Mouse (Mus musculus) neural tube, embryonic 11.5 days (tissue): ENCODE results near the gene Clic6. TPM values are rescaled to one million over a fixed set of nuclear protein-coding genes. Genes with fewer than 3 reads are reported as not detected.

Source experiments
- ATAC-seq: fragments of 200-750 bp; cut with Nextera tagmentation; 2 replicates; pipeline ENCODE4 v1.8.0; 2017; ENCODE audit warnings: moderate number of reproducible peaks, mild to moderate bottlenecking, moderate TSS enrichment, moderate library complexity; ENCODE audit not compliant: insufficient read depth, low FRiP score, low TSS enrichment
- DNase-seq: peaks from one replicate; pipeline ENCODE4 v3.0.0-alpha.2; 2015; ENCODE audit warnings: low spot score
- H3K27ac ChIP-seq: fragments of 300-500 bp; sonication (generic); 2 replicates; pipeline ENCODE4 v1.5.1; 2014; ENCODE audit warnings: low read depth, mild to moderate bottlenecking, low read length
- H3K27me3 ChIP-seq: fragments of 300-500 bp; sonication (generic); 2 replicates; pipeline ENCODE4 v1.6.1; 2014; ENCODE audit warnings: mild to moderate bottlenecking, low read length, mixed read lengths; ENCODE audit not compliant: control insufficient read depth, insufficient read depth
- H3K36me3 ChIP-seq: fragments of 300-500 bp; sonication (generic); 2 replicates; pipeline ENCODE4 v1.6.1; 2014; ENCODE audit warnings: mild to moderate bottlenecking, low read length, moderate library complexity, mixed read lengths; ENCODE audit not compliant: control insufficient read depth, insufficient read depth
- H3K4me1 ChIP-seq: fragments of 300-500 bp; sonication (generic); 2 replicates; pipeline ENCODE4 v1.6.1; 2014; ENCODE audit warnings: low read length, mixed read lengths; ENCODE audit not compliant: control insufficient read depth, insufficient read depth
- H3K4me2 ChIP-seq: fragments of 300-500 bp; sonication (generic); 2 replicates; pipeline ENCODE4 v1.6.1; 2014; ENCODE audit warnings: low read depth, mild to moderate bottlenecking, moderate library complexity
- H3K4me3 ChIP-seq: fragments of 300-500 bp; sonication (generic); 2 replicates; pipeline ENCODE4 v1.5.1; 2014; ENCODE audit warnings: low read depth, low read length
- H3K9ac ChIP-seq: fragments of 300-500 bp; sonication (generic); 2 replicates; pipeline ENCODE4 v1.6.1; 2014; ENCODE audit warnings: mild to moderate bottlenecking, low read length
- H3K9me3 ChIP-seq: fragments of 300-500 bp; sonication (generic); 2 replicates; pipeline ENCODE4 v1.6.1; 2016; ENCODE audit warnings: low read length; ENCODE audit not compliant: control insufficient read depth
- WGBS: fragments of 180-500 bp; shearing (Covaris S2); extraction: QIAGEN DNeasy Blood & Tissue Kit; methylation state at CpG from one replicate; pipeline ENCODE4 v1.1.7; 2014; 5-methylcytosine and 5-hydroxymethylcytosine counted together
- polyA plus RNA-seq: library from polyadenylated mRNA; unstranded; fragments of >200 nt; fragmentation: Nextera tagmentation; extraction: Ambion mirVana; gene quantifications from 2 replicates; pipeline ENCODE4 v1.2.1, GENCODE M21; 2014

The Clic6 gene
- 0.34 and 0.37 TPM in 2 replicates for polyA plus RNA-seq

- ATAC-seq: no peak
- Histone ChIP-seq H3K27me3 (no peaks in the 10 kb centered on the region), H3K36me3 (no peaks in the 10 kb centered on the region), H3K9me3 (no peaks in the 10 kb centered on the region), H3K4me1 (no peaks in the 10 kb centered on the region), H3K4me3 (no peak within 1 kb of the TSS), H3K4me2 (no peak within 1 kb of the TSS), H3K27ac (no peak within 1 kb of the TSS), H3K9ac (no peak within 1 kb of the TSS)
- 90% methylated on average over 5 of the region's 5 CpGs for WGBS
- DNase-seq: no peak
Observed at GRCm38 (mm10) chr16:92485436-92485835, at the start of gene Clic6. Gene Clic6, plus strand, starts transcription at chr16:92485736.

- no peaks in the 10 kb centered on the region for H3K4me1 ChIP-seq
- no peak overlapping the region for H3K4me3 ChIP-seq
- no peaks in the 10 kb centered on the region for H3K36me3 ChIP-seq
- H3K9me3 ChIP-seq: no peaks in the 10 kb centered on the region
- no peak overlapping the region for H3K9ac ChIP-seq
- no peak overlapping the region for H3K4me2 ChIP-seq
- no peak overlapping the region for H3K27ac ChIP-seq
- DNase-seq (no peak), ATAC-seq (no peak)
- WGBS: 77% methylated on average over 2 of the region's 2 CpGs
- no peaks in the 10 kb centered on the region for H3K27me3 ChIP-seq
Observed at GRCm38 (mm10) chr16:92439775-92440174, 45.8 kb upstream of the Clic6 start.

- WGBS: 79% methylated on average over 8 of the region's 8 CpGs
Observed at GRCm38 (mm10) chr16:92440229-92440628, 45.3 kb upstream of the Clic6 start.

GRCm38 (mm10) chr16:92441203-92441602 is 44.3 kb upstream of the Clic6 start:
- Histone ChIP-seq H3K4me3 (no peak overlapping the region), H3K4me2 (no peak overlapping the region), H3K27me3 (no peaks in the 10 kb centered on the region), H3K36me3 (no peaks in the 10 kb centered on the region), H3K27ac (no peak overlapping the region), H3K9me3 (no peaks in the 10 kb centered on the region), H3K9ac (no peak overlapping the region), H3K4me1 (no peaks in the 10 kb centered on the region)
- DNase-seq: no peak
- WGBS: 75% methylated on average over 3 of the region's 3 CpGs
- no peak for ATAC-seq

More at GRCm38 (mm10) chr16:92440229-92440628, 45.3 kb upstream of the Clic6 start:
- Histone ChIP-seq H3K9me3 (no peaks in the 10 kb centered on the region), H3K27me3 (no peaks in the 10 kb centered on the region), H3K36me3 (no peaks in the 10 kb centered on the region), H3K4me3 (no peak overlapping the region), H3K27ac (no peak overlapping the region), H3K4me1 (no peaks in the 10 kb centered on the region), H3K4me2 (no peak overlapping the region), H3K9ac (no peak overlapping the region)
- no peak for DNase-seq
- ATAC-seq: no peak

GRCm38 (mm10) chr16:92442150-92442549 is 43.4 kb upstream of the Clic6 start:
- no peaks in the 10 kb centered on the region for H3K27me3 ChIP-seq
- ATAC-seq (no peak), DNase-seq (no peak)
- WGBS: 90% methylated on average over 11 of the region's 11 CpGs
- no peaks in the 10 kb centered on the region for H3K4me1 ChIP-seq
- no peak overlapping the region for H3K4me2 ChIP-seq
- H3K36me3 ChIP-seq: no peaks in the 10 kb centered on the region
- no peak overlapping the region for H3K27ac ChIP-seq
- H3K9ac ChIP-seq: no peak overlapping the region
- H3K4me3 ChIP-seq: no peak overlapping the region
- H3K9me3 ChIP-seq: no peaks in the 10 kb centered on the region

- Histone ChIP-seq H3K4me1 (no peaks in the 10 kb centered on the region), H3K4me3 (no peak overlapping the region), H3K27ac (no peak overlapping the region), H3K9me3 (no peaks in the 10 kb centered on the region), H3K4me2 (no peak overlapping the region), H3K27me3 (no peaks in the 10 kb centered on the region), H3K9ac (no peak overlapping the region), H3K36me3 (no peaks in the 10 kb centered on the region)
- DNase-seq (no peak), ATAC-seq (no peak)
- WGBS: 92% methylated on average over 4 of the region's 4 CpGs
Observed at GRCm38 (mm10) chr16:92442946-92443345, 42.6 kb upstream of the Clic6 start.

- H3K4me1 ChIP-seq: no peaks in the 10 kb centered on the region
- H3K9me3 ChIP-seq: no peaks in the 10 kb centered on the region
- WGBS: 76% methylated on average over 13 of the region's 13 CpGs
- H3K4me3 ChIP-seq: no peak overlapping the region
- H3K36me3 ChIP-seq: no peaks in the 10 kb centered on the region
- ATAC-seq (no peak), DNase-seq (no peak)
- no peak overlapping the region for H3K4me2 ChIP-seq
- no peak overlapping the region for H3K27ac ChIP-seq
- no peaks in the 10 kb centered on the region for H3K27me3 ChIP-seq
- no peak overlapping the region for H3K9ac ChIP-seq
Observed at GRCm38 (mm10) chr16:92443644-92444113, 41.9 kb upstream of the Clic6 start.

- ATAC-seq (no peak), DNase-seq (no peak)
- Histone ChIP-seq H3K27me3 (no peaks in the 10 kb centered on the region), H3K9ac (no peak overlapping the region), H3K4me1 (no peaks in the 10 kb centered on the region), H3K27ac (no peak overlapping the region), H3K36me3 (no peaks in the 10 kb centered on the region), H3K4me2 (no peak overlapping the region), H3K9me3 (no peaks in the 10 kb centered on the region), H3K4me3 (no peak overlapping the region)
- WGBS: 62% methylated on average over 10 of the region's 10 CpGs
Observed at GRCm38 (mm10) chr16:92445377-92445776, 40.2 kb upstream of the Clic6 start.

GRCm38 (mm10) chr16:92449080-92449479 is 36.5 kb upstream of the Clic6 start:
- ATAC-seq: no peak
- Histone ChIP-seq H3K4me2 (no peak overlapping the region), H3K9me3 (no peaks in the 10 kb centered on the region), H3K4me1 (no peaks in the 10 kb centered on the region), H3K36me3 (no peaks in the 10 kb centered on the region), H3K27ac (no peak overlapping the region), H3K4me3 (no peak overlapping the region), H3K9ac (no peak overlapping the region), H3K27me3 (no peaks in the 10 kb centered on the region)
- WGBS: 94% methylated on average over 14 of the region's 14 CpGs
- no peak for DNase-seq
